Mouse (Mus musculus) B cell, adult 62 days (primary cell): ENCODE data around the gene Eno4. TPM values are rescaled to one million over a fixed set of nuclear protein-coding genes. Genes with fewer than 3 reads are reported as not detected.

Source experiments
- total RNA-seq: library from RNA; stranded (reverse); gene quantifications from 4 replicates; pipeline ENCODE4 v1.2.4, GENCODE M21; 2023

Gene Eno4
- total RNA-seq, result not detected in 4 replicates

GRCm38 (mm10) chr19:58942841-58943828 lies at the start of gene Eno4, which contains the start of gene Hspa12a:
Gene Eno4 (plus strand): TSS chr19:58943425.
Gene Hspa12a (minus strand): TSS chr19:58943654.

Other genes starting within 250 kb of the Eno4 start
- gene Pnliprp1, start 214.5 kb upstream of the Eno4 start, total RNA-seq, result not detected in 4 replicates
- gene Pnliprp2, start 183.7 kb upstream of the Eno4 start, total RNA-seq, result 0.36 TPM in 1 of 4 replicates, not detected in the others
- gene 1700019N19Rik, start 149.0 kb upstream of the Eno4 start, total RNA-seq, result not detected in 4 replicates
- gene Hspa12a, start 229 bp downstream of the Eno4 start, total RNA-seq, result 3.9 to 5.1 TPM (median 4.6 TPM) in 4 replicates
- 0.15 to 0.31 TPM (median 0.23 TPM) in 4 replicates for gene Shtn1, start 132.7 kb downstream of the Eno4 start, total RNA-seq
- gene Vax1, start 226.6 kb downstream of the Eno4 start, total RNA-seq, result not detected in 4 replicates